Mouse (Mus musculus): Measurements from ENCODE around the gene Akap9.
A peak's percentile ranks its signal among the peaks of the same experiment; 100 is the strongest.
"Not testable (repeated sequence)": the region's sequence is repeated elsewhere in the genome, so short reads cannot be mapped to it uniquely, and the experiment has no call there.

Gene Akap9

GRCm38 (mm10) chr5:4040922-4041321, 113.1 kb downstream of the Akap9 start:
- DNase-seq, result no peak

DNA sequence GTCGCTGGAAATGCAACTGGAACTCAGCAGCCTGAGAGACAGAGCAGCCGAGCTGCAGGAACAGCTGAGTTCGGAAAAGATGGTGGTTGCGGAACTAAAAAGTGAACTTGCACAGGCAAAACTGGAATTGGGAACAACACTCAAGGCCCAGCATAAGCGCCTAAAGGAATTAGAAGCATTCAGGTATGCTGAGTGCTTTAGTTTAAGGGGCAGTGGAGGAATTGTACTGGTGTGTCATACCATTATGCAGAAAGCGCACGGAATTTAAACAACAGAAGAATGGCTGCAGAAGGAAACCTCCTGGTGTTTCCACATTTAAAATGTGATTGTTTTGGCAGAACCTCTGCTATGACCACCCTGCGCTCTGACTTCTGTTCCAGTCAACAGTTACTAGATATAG, 132.5 kb downstream of the Akap9 start:
- DNase-seq, result no peak

GRCm38 (mm10) chr5:4066476-4067115, 138.7 kb downstream of the Akap9 start:
- no peak for DNase-seq

- peak; percentile 3 for DNase-seq
Measured at GRCm38 (mm10) chr5:4067203-4067602, 139.3 kb downstream of the Akap9 start.

GRCm38 (mm10) chr5:4079086-4079485, 151.2 kb downstream of the Akap9 start:
- no peak for DNase-seq

DNA sequence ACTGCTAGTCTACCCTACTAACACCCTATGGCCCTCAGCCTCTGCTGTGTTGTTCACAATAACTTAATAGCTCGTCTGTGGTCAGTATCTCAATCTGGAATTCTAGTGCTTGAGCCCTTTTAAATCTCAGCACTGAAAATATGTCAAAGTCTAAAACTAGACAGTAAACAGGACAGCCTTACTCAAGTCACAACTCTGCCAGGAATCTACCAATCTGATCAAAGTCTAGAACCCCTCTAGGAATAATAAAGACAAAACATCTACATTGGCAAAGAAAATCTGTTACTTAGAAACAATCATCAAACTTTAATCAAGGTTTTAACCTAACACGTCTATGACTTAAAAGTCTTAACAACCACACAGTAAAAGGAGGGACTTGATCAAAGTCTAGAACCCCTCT, 153.0 kb downstream of the Akap9 start:
- DNase-seq, result no peak

- DNase-seq, result no peak
Measured at GRCm38 (mm10) chr5:4081513-4081912, 153.7 kb downstream of the Akap9 start.

DNA sequence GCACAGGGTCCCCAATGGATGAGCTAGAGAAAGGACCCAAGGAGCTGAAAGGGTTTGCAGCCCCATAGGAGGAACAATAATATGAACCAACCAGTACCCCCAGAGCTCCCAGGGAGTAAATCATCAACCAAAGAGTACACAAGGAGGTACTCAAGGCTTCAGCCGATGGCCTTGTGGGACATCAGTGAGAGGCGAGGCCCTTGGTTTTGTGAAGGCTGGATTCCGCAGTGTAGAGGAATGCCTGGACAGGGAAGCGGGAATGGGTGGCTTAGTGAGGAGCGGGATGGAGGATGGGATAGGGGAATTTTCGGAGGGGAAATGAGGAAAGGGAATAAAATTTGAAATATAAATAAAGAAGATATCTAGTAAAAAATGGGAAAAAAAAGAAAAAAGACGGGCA, 157.1 kb downstream of the Akap9 start:
- no peak for DNase-seq

- no peak for DNase-seq
Measured at GRCm38 (mm10) chr5:4086309-4086708, 158.5 kb downstream of the Akap9 start.

DNA sequence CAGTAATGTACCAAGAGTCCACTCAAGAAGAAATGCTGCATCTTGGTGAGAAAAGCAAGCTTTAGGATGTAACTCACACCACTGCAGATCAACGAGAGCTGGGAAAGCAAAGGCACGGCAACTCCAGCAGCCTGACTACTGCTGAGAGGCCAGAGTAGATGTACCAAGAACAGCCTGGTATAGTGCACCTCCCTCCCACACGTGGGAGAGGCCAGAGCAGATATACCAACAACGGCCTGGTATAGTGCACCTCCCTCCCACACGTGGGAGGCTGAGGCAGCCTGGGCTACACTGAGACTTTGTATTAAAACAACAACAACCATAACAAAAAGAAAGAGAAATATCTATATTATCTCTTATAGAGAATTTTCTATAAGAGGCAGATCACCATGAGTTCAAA, 160.3 kb downstream of the Akap9 start:
- DNase-seq, result no peak

- no peak for DNase-seq
Measured at GRCm38 (mm10) chr5:4094471-4094870, 166.6 kb downstream of the Akap9 start.

DNA sequence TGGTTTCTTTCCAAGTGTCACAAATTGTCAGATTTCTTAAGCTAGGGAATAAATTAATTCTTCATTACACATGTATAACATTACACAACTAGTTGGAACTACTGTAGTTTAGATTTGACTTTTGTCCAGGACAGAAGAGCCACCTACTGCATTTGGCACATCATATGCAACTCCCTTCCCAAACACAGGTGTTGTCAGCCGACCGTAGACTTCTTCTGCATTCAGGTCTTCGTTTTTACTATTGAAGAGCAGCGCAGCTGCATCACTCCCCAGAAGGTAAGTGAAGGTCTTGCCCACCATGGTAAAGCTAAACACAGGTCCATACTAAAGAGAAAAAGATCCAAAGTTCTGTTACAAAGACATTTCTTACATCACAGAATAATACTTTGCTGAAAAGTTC, 173.2 kb downstream of the Akap9 start:
- no peak for DNase-seq

DNA sequence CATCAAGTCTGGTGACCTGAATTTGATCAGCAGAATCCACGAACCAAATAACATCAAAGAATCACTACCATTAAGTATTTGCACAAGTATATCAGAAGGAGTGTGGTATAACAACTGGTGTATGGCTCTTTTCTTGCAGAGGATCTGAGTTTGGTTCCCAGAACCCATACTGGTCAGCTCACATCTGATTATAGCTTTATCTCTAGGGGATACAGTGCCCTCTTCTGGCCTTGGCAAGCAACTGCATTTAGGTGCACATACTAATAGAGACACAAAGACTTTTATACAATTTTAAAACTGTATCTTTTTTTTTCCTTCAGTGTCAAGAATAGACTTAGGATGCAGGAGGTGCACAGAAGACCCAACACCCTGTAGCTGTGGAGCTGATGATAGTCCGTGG, 173.9 kb downstream of the Akap9 start:
- no peak for DNase-seq

DNA sequence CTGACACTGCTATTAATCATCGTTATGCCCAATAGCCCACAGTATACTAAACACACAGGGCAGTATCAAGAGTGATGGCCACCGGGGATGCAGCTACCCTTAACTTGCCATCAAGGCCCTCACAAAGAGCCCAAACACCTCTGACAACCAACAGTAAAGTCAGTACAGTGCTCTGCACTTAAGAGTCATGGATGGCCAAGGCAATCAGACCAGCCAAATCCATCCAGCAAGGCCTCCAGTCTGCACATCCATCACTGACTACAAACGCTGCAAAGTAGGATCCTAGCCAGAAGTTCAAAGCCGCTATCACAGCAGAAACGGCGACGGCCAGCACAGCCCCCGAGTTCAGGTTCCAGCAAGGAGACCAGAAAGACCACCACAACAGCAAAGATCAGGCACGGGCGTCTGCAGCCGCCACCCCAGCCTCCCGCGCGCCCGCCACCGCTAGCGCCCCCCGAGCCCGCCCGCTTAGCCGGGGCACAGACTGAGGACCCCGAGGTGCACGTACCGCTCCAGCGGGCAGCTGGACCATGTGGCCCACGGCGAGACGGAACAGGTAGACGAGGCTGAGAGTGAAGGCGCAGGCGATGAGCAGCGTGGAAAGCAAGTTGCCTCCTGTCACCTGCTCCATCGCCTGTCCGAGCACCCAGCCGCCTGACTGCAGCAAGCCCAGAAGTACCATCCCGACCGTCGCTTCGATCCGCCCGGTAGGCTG, 175.9 kb downstream of the Akap9 start:
- no peak for DNase-seq

GRCm38 (mm10) chr5:4104341-4105040, 176.6 kb downstream of the Akap9 start, which contains the start of gene Cyp51:
Gene Cyp51, minus strand, starts transcription at chr5:4104746.
- peak; percentile 87 for DNase-seq

DNA sequence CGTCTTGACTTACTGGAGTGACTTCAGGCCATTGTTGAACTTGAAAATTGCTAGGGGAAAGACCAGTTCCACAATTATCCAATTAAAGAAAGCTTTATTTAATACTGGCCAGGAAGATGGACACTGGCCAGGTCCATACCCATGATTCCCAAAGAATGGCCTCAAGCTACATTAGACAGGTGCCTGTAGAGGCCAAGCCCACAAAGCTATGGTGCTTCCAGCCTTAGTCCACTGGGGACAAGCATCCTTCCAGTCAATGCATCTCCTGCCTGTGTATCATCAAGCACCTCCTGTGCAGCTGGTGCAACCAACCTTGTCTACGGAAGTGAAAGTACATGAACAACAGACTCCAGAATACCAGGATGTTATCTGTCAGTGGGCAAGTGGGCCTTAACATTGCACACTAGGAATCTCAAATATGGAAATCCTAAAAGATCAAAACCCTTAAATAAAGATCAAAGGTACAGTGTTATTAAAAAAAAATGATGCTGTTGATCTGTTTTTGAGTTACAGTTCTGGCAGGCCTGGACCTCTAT, 177.9 kb downstream of the Akap9 start:
- no peak for DNase-seq

GRCm38 (mm10) chr5:4107056-4107455, 179.2 kb downstream of the Akap9 start:
- not testable (repeated sequence) for DNase-seq

GRCm38 (mm10) chr5:4112570-4113098, 184.8 kb downstream of the Akap9 start:
- DNase-seq, result no peak

Measured in lung, postnatal 14 days (tissue).